Mouse (Mus musculus) MEL (cell line): Measurements from ENCODE around the gene Mepe. TPM values are rescaled to one million over a fixed set of nuclear protein-coding genes. Genes with fewer than 3 reads are reported as not detected.

Experiments used
- DNase-seq: peaks from one replicate; pipeline ENCODE4 v3.0.0; 2011; ENCODE audit warnings: low read depth, low spot score
- H3K27ac ChIP-seq: 2 replicates; pipeline ENCODE4 v1.5.1; 2012; ENCODE audit warnings: low read depth, mild to moderate bottlenecking, control low read depth, low read length, moderate library complexity; ENCODE audit not compliant: control insufficient read depth
- H3K27me3 ChIP-seq, 2 experiments: fragments of 150-350 bp in 1 of 2; sonication (generic) in 1 of 2; 2 replicates each; pipeline ENCODE4 v1.6.1; 2012; ENCODE audit warnings: low read length in 2 of 2, mild to moderate bottlenecking in 2 of 2, improper control_type of control experiment in 1 of 2, moderate library complexity in 1 of 2; ENCODE audit not compliant: insufficient read depth in 2 of 2, control insufficient read depth in 1 of 2
- H3K36me3 ChIP-seq, 2 experiments: 2 replicates each; pipeline ENCODE4 v1.6.1; 2012 to 2014; ENCODE audit warnings: low read length in 2 of 2, improper control_type of control experiment in 1 of 2, inconsistent platforms in 1 of 2, mild to moderate bottlenecking in 1 of 2; ENCODE audit not compliant: insufficient read depth in 2 of 2, control insufficient read depth in 1 of 2
- H3K4me1 ChIP-seq, 2 experiments: fragments of 150-350 bp in 1 of 2; sonication (generic) in 1 of 2; 2 replicates each; pipeline ENCODE4 v1.6.1; 2012; ENCODE audit warnings: low read length in 2 of 2, improper control_type of control experiment in 1 of 2, mild to moderate bottlenecking in 1 of 2; ENCODE audit not compliant: insufficient read depth in 2 of 2, control insufficient read depth in 1 of 2
- H3K4me3 ChIP-seq, 2 experiments: fragments of 150-350 bp in 1 of 2; sonication (generic) in 1 of 2; 2 replicates each; pipeline ENCODE4 v1.5.1; 2012; ENCODE audit warnings: low read depth in 2 of 2, low read length in 2 of 2, mild to moderate bottlenecking in 2 of 2, moderate library complexity in 2 of 2, control low read depth in 1 of 2, improper control_type of control experiment in 1 of 2; ENCODE audit not compliant: control insufficient read depth in 1 of 2, insufficient read depth in 1 of 2
- H3K79me2 ChIP-seq: 2 replicates; pipeline ENCODE4 v1.6.1; 2012; ENCODE audit warnings: mild to moderate bottlenecking, low read length, moderate library complexity; ENCODE audit not compliant: control insufficient read depth, poor library complexity, insufficient read depth
- H3K9ac ChIP-seq: 2 replicates; pipeline ENCODE4 v1.6.1; 2012; ENCODE audit warnings: low read depth, mild to moderate bottlenecking, control low read depth, low read length, moderate library complexity; ENCODE audit not compliant: control insufficient read depth, poor library complexity, severe bottlenecking
- H3K9me3 ChIP-seq: fragments of 150-350 bp; sonication (generic); replicated peaks from 2 replicates; pipeline ENCODE4 v1.6.1; 2012; ENCODE audit warnings: mild to moderate bottlenecking, low read length, improper control_type of control experiment, moderate library complexity; ENCODE audit not compliant: insufficient read depth
- CHD1 ChIP-seq: IDR thresholded peaks from 2 replicates; pipeline ENCODE4 v1.6.1; 2012; ENCODE audit warnings: low read depth, mild to moderate bottlenecking, inconsistent platforms, low read length, improper control_type of control experiment
- E2F4 ChIP-seq: IDR thresholded peaks from 2 replicates; pipeline ENCODE4 v1.6.1; 2011; ENCODE audit warnings: low read depth, low read length, improper control_type of control experiment, borderline replicate concordance
- EP300 ChIP-seq, 2 experiments: IDR thresholded peaks; 2 replicates each; pipeline ENCODE4 v1.6.1; 2011; ENCODE audit warnings: improper control_type of control experiment in 2 of 2, low read length in 2 of 2, low read depth in 1 of 2, mild to moderate bottlenecking in 1 of 2
- JUND ChIP-seq: IDR thresholded peaks from 2 replicates; pipeline ENCODE4 v1.6.1; 2011; ENCODE audit warnings: low read depth, mild to moderate bottlenecking, improper control_type of control experiment, low read length
- MAX ChIP-seq: IDR thresholded peaks from 2 replicates; pipeline ENCODE4 v1.6.1; 2011; ENCODE audit warnings: low read length, improper control_type of control experiment
- MEF2A ChIP-seq: IDR thresholded peaks from 2 replicates; pipeline ENCODE4 v1.6.1; 2014; ENCODE audit warnings: low read depth, mild to moderate bottlenecking, inconsistent platforms, low read length, improper control_type of control experiment; ENCODE audit not compliant: poor library complexity, insufficient replicate concordance, severe bottlenecking; ENCODE audit errors: extremely low read depth
- MXI1 ChIP-seq: IDR thresholded peaks from 2 replicates; pipeline ENCODE4 v1.6.1; 2011; ENCODE audit warnings: mild to moderate bottlenecking, low read depth, low read length, improper control_type of control experiment
- MYC ChIP-seq: IDR thresholded peaks from 2 replicates; pipeline ENCODE4 v1.6.1; 2011; ENCODE audit warnings: low read depth, mild to moderate bottlenecking, low read length, improper control_type of control experiment, moderate library complexity
- NRF1 ChIP-seq: IDR thresholded peaks from 2 replicates; pipeline ENCODE4 v1.6.1; 2014; ENCODE audit warnings: low read depth, mild to moderate bottlenecking, inconsistent platforms, low read length, improper control_type of control experiment, moderate library complexity; ENCODE audit not compliant: poor library complexity, insufficient read depth, severe bottlenecking
- RCOR1 ChIP-seq: IDR thresholded peaks from 2 replicates; pipeline ENCODE4 v1.6.1; 2012; ENCODE audit warnings: low read depth, mild to moderate bottlenecking, inconsistent platforms, low read length, improper control_type of control experiment
- SIN3A ChIP-seq: IDR thresholded peaks from 2 replicates; pipeline ENCODE4 v1.6.1; 2012; ENCODE audit warnings: low read length, improper control_type of control experiment, inconsistent platforms
- TAL1 ChIP-seq: IDR thresholded peaks from 2 replicates; pipeline ENCODE4 v1.6.1; 2012; ENCODE audit warnings: mild to moderate bottlenecking, inconsistent platforms, low read length, moderate library complexity, mixed read lengths
- TCF12 ChIP-seq: IDR thresholded peaks from 2 replicates; pipeline ENCODE4 v1.6.1; 2014; ENCODE audit warnings: low read depth, mild to moderate bottlenecking, inconsistent platforms, low read length, improper control_type of control experiment, moderate library complexity
- UBTF ChIP-seq: IDR thresholded peaks from 2 replicates; pipeline ENCODE4 v1.6.1; 2012; ENCODE audit warnings: low read depth, mild to moderate bottlenecking, inconsistent platforms, low read length, improper control_type of control experiment, moderate library complexity, borderline replicate concordance; ENCODE audit not compliant: insufficient read depth
- USF2 ChIP-seq, 2 experiments: IDR thresholded peaks; 2 replicates each; pipeline ENCODE4 v1.6.1; 2011 to 2012; ENCODE audit warnings: improper control_type of control experiment in 2 of 2, low read length in 2 of 2, borderline replicate concordance in 1 of 2, inconsistent platforms in 1 of 2, low read depth in 1 of 2, mild to moderate bottlenecking in 1 of 2; ENCODE audit not compliant: insufficient read depth in 1 of 2
- ZC3H11A ChIP-seq: IDR thresholded peaks from 2 replicates; pipeline ENCODE4 v1.6.1; 2012; ENCODE audit warnings: low read depth, mild to moderate bottlenecking, inconsistent platforms, low read length, improper control_type of control experiment
- ZNF384 ChIP-seq: IDR thresholded peaks from 2 replicates; pipeline ENCODE4 v1.6.1; 2012; ENCODE audit warnings: low read depth, mild to moderate bottlenecking, inconsistent platforms, low read length, improper control_type of control experiment
- polyA plus RNA-seq, 2 experiments: library from polyadenylated mRNA; stranded (reverse) in 1 of 2; unstranded in 1 of 2; fragments of >175 nt in 1 of 2; fragments of >200 nt in 1 of 2; gene quantifications; 2 replicates each; pipeline versions ENCODE4 v1.2.1 to v1.2.4; 2012; ENCODE audit warnings: low replicate concordance in 2 of 2, low read depth in 1 of 2; ENCODE audit not compliant: insufficient read length in 2 of 2, insufficient read depth in 1 of 2, missing spikeins in 1 of 2
- total RNA-seq: library from RNA; depleted of rRNA; stranded (reverse); fragments of 300-350 nt; gene quantifications from 2 replicates; pipeline ENCODE4 v1.2.3, GENCODE M21; 2012

The Mepe gene
- total and polyA plus RNA-seq, 3 experiments, result not detected

- Histone ChIP-seq H3K79me2 (no peaks in the 10 kb centered on the region), H3K4me3 (no peak overlapping the region), H3K4me1 (no peaks in the 10 kb centered on the region), H3K27me3 (no peaks in the 10 kb centered on the region), H3K27ac (no peak overlapping the region), H3K9ac (no peak overlapping the region), H3K36me3 (no peaks in the 10 kb centered on the region), H3K9me3 (no peaks in the 10 kb centered on the region)
- DNase-seq, result no peak
- no peak for TF ChIP-seq MYC
- TF ChIP-seq MAX, result no peak
- no peak for TF ChIP-seq E2F4
- TF ChIP-seq JUND, result no peak
- TF ChIP-seq SIN3A, result no peak
- no peak for TF ChIP-seq TAL1
- no peak for TF ChIP-seq MEF2A
- TF ChIP-seq USF2 (IDR thresholded peaks at IDR 0.05; ENCODE audit: borderline replicate concordance in 1 of 2, insufficient read depth in 1 of 2, low read depth in 1 of 2, low read length in 2 of 2), result no peak
- no peak for TF ChIP-seq TCF12
- TF ChIP-seq ZC3H11A, result no peak
- no peak for TF ChIP-seq UBTF
- no peak for TF ChIP-seq MXI1
- no peak for TF ChIP-seq RCOR1
- TF ChIP-seq ZNF384, result no peak
- no peak for TF ChIP-seq NRF1
- no peak for TF ChIP-seq EP300 (IDR thresholded peaks at IDR 0.05; ENCODE audit: low read depth in 1 of 2, low read length in 2 of 2)
Observed at GRCm38 (mm10) chr5:104359257-104359656, 34.1 kb downstream of the Mepe start.

DNA sequence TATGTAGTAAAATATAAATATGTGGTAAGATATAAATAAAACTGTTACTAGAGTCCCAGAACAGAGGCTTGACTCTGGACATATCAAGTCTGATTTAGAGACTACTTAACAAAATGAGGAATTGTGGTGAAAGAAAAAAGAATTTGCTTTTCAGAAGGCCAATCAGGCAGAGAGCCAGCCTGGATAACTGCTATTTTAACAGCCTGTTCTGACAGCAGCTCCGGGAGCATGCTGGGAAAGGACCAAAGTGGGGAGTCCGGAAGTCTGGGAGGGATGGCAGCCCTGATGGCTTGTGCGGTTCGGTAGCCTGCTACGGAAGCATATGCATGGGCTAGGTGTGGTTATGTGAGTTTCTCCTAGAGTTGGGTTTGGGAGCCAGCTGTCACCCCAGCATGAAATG, 45.5 kb downstream of the Mepe start:
- no peak for DNase-seq
- H3K4me3 ChIP-seq, result no peak overlapping the region
- H3K27me3 ChIP-seq, result no peaks in the 10 kb centered on the region
- TF ChIP-seq USF2 (IDR thresholded peaks at IDR 0.05; ENCODE audit: borderline replicate concordance in 1 of 2, insufficient read depth in 1 of 2, low read depth in 1 of 2, low read length in 2 of 2) (no peak), MXI1 (no peak), CHD1 (no peak), TCF12 (no peak), MEF2A (no peak)
- no peaks in the 10 kb centered on the region for H3K9me3 ChIP-seq
- H3K79me2 ChIP-seq, result no peaks in the 10 kb centered on the region
- no peak overlapping the region for H3K9ac ChIP-seq
- no peak overlapping the region for H3K27ac ChIP-seq
- H3K36me3 ChIP-seq, result no peaks in the 10 kb centered on the region
- no peaks in the 10 kb centered on the region for H3K4me1 ChIP-seq
